Mouse (Mus musculus) embryo, embryonic 10 days (tissue): ENCODE results near the gene Olfr732.

Experiments
- DNase-seq: peaks from one replicate; pipeline ENCODE4 v3.0.0-alpha.2; 2015; ENCODE audit warnings: low spot score

The Olfr732 gene

GRCm38 (mm10) chr14:50284106-50284505 is at the start of gene Olfr732:
Gene Olfr732 (minus strand): TSS chr14:50284206.
- no peak for DNase-seq

- no peak for DNase-seq
Observed at GRCm38 (mm10) chr14:50326661-50327060, 42.7 kb upstream of the Olfr732 start, which contains the start of gene Olfr734. Gene Olfr734 (minus strand): TSS chr14:50326761.

GRCm38 (mm10) chr14:50301422-50301821 is 17.4 kb upstream of the Olfr732 start, which contains the start of gene Olfr733:
Gene Olfr733 (minus strand): TSS chr14:50301522.
- no peak for DNase-seq

- DNase-seq, result no peak
Observed at GRCm38 (mm10) chr14:50241766-50242165, 42.2 kb downstream of the Olfr732 start, which contains the start of gene Olfr731. Gene Olfr731 (minus strand): TSS chr14:50241866.
